Mouse (Mus musculus): ENCODE measurements around the gene Smarce1. TPM values are rescaled to one million over a fixed set of nuclear protein-coding genes. Genes with fewer than 3 reads are reported as not detected.

Gene Smarce1
- polyA plus RNA-seq, 1 experiment, result 60.3 TPM

- DNase-seq (ENCODE audit: low spot score), result no peak
These were observed 61.4 kb downstream of the Smarce1 start for GRCm38 (mm10) chr11:99169438-99169837.

- no peak for DNase-seq (ENCODE audit: low spot score)
These were observed 62.8 kb downstream of the Smarce1 start for GRCm38 (mm10) chr11:99168030-99168474.

DNA sequence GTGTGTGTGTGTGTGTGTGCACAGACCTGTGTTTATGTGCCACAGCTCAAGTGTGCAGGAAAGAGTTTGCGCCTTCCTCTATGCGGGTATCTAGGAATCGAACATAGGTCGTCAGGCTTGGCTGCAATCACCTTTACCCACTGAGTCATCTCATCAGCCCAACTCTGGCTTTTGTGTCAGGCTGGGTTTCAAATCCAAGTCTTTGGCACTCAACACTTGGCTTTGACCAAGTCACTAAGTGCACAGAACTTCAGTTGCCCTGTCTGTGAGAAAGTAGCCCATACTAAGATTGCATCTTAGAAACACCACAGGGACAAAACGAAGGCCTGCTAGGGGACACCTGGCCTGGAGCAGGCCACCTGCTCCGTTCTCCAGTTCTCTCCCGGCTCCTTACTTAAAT lies 63.2 kb downstream of the Smarce1 start:
- DNase-seq (ENCODE audit: low spot score), result no peak

DNA sequence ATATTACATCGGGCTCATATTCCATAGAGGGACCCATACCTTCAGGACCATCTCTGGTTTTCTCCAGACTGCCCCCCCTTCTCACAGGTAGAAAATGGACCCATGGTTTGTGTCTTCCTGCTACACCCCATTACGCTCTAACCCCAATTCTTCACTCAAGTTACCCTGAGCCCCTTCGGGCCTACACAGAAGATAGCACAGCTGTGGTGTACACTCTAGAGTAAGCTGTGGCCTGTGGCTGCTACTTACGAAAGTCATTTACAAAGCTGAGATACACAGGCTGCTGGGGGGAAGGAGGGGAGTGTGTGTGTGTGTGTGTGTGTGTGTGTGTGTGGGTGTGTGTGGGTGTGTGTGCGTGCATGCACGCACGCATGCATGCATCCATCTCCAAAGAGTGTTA lies 64.6 kb downstream of the Smarce1 start:
- DNase-seq (ENCODE audit: low spot score), result no peak

GRCm38 (mm10) chr11:99165031-99165752 lies 65.6 kb downstream of the Smarce1 start:
- DNase-seq (ENCODE audit: low spot score), result no peak

- DNase-seq (ENCODE audit: low spot score), result no peak
These were observed 67.7 kb downstream of the Smarce1 start for GRCm38 (mm10) chr11:99162972-99163686.

DNA sequence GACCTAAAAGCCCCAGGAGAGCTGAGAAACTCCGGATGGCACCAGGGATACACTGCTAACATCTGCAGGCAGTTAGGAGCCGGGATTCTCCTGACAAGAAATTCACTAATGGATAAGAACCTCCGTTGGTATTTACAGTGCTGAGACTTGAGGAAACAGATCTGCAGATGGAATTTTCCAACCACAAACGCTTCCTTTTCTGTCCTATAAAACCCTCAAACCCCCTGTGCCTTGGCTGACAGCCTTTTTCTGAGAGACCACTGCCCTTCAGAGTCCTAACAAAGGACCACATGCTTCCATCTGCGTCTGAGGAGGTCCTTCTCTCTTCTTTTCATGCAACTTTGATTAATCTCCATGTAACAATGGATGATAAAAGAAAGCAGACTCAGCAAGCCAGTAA lies 69.2 kb downstream of the Smarce1 start:
- no peak for DNase-seq (ENCODE audit: low spot score)

DNA sequence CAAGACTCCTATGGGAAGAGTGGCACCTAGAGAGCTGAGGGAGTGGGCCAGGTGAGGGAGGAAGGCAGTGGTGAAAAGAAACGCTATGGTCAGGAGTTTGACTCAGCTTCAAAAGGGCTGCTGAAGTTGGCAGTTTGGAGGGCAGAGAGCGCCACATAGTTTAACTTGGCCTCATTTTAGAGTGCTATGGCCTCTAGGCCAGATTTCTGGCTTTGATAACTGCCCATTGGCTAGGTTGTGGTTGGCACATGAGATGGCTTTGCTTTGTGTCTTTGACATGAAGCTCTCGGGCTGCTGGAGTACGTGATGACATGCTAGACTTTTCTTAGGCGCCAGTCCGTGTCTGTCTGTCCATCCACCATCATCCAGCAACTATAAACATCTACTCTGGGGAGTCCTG lies 70.6 kb downstream of the Smarce1 start:
- no peak for DNase-seq (ENCODE audit: low spot score)

Other genes with a start within 250 kb of the Smarce1 start
- gene Gjd3, start 248.0 kb downstream of the Smarce1 start, polyA plus RNA-seq (2012; rRNA removed), result 0.55 and 0.87 TPM in 2 replicates
- 4.7 and 6.0 TPM in 2 replicates for gene Top2a, start 206.8 kb downstream of the Smarce1 start, polyA plus RNA-seq (2012; rRNA removed)
- gene Igfbp4, start 189.8 kb downstream of the Smarce1 start, polyA plus RNA-seq (2012; rRNA removed), result 248 and 341 TPM in 2 replicates
- gene Tns4, start 141.7 kb downstream of the Smarce1 start, polyA plus RNA-seq (2012; rRNA removed), result 26.0 and 28.6 TPM in 2 replicates
- 1.0 and 1.3 TPM in 2 replicates for gene Ccr7, start 75.9 kb downstream of the Smarce1 start, polyA plus RNA-seq (2012; rRNA removed)
- 0.23 and 0.27 TPM in 2 replicates for gene Krt222, start 13.1 kb upstream of the Smarce1 start, polyA plus RNA-seq (2012; rRNA removed)
- not detected in 2 replicates for gene Krt24, start 54.2 kb upstream of the Smarce1 start, polyA plus RNA-seq (2012; rRNA removed)
- not detected in 2 replicates for gene Krt25, start 91.9 kb upstream of the Smarce1 start, polyA plus RNA-seq (2012; rRNA removed)
- not detected in 2 replicates for gene Krt26, start 106.9 kb upstream of the Smarce1 start, polyA plus RNA-seq (2012; rRNA removed)
- not detected in 2 replicates for gene Krt27, start 120.1 kb upstream of the Smarce1 start, polyA plus RNA-seq (2012; rRNA removed)
- gene Krt28, start 143.9 kb upstream of the Smarce1 start, polyA plus RNA-seq (2012; rRNA removed), result not detected in 2 replicates
- 9.1 and 11.0 TPM in 2 replicates for gene Krt10, start 158.3 kb upstream of the Smarce1 start, polyA plus RNA-seq (2012; rRNA removed)
- 0.15 and 0.18 TPM in 2 replicates for gene Krt12, start 191.2 kb upstream of the Smarce1 start, polyA plus RNA-seq (2012; rRNA removed)
- gene Krt20, start 207.1 kb upstream of the Smarce1 start, polyA plus RNA-seq (2012; rRNA removed), result 48.8 and 63.6 TPM in 2 replicates